Mouse (Mus musculus) adrenal gland, postnatal 36 days (tissue): ENCODE measurements around the gene Tet1. TPM values are rescaled to one million over a fixed set of nuclear protein-coding genes. Genes with fewer than 3 reads are reported as not detected.
"Not testable (repeated sequence)": the region's sequence is repeated elsewhere in the genome, so short reads cannot be mapped to it uniquely, and the experiment has no call there.

Source experiments
- DNase-seq, 2 experiments: peaks; one replicate each; pipeline ENCODE4 v3.0.0; 2021; ENCODE audit warnings: mixed read lengths in 1 of 2
- total RNA-seq, 2 experiments: library from RNA; stranded (reverse); gene quantifications; 2 replicates each; pipeline ENCODE4 v1.2.3; 2021

Tet1 gene
- total RNA-seq, 2 experiments from 2014 or later = 2.1 to 4.7 TPM

DNA sequence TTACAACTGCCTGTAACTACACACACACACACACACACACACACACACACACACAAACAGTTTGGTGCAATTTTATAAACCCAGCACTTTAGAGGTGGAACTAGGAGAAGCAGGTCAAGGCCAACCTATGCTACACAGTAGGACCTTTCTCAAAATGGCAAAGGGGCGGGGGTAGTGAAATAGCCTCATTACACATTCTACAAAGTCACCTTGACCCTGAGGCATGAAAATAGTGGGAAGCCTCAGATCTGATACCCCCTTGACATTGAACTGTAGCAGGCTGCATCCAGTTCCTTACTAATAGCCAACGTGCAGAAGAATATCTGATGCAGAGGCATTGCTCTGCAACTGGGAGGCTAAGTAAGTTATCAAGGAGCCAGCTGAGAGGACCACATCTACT, 60.0 kb downstream of the Tet1 start:
- no peak for DNase-seq

DNA sequence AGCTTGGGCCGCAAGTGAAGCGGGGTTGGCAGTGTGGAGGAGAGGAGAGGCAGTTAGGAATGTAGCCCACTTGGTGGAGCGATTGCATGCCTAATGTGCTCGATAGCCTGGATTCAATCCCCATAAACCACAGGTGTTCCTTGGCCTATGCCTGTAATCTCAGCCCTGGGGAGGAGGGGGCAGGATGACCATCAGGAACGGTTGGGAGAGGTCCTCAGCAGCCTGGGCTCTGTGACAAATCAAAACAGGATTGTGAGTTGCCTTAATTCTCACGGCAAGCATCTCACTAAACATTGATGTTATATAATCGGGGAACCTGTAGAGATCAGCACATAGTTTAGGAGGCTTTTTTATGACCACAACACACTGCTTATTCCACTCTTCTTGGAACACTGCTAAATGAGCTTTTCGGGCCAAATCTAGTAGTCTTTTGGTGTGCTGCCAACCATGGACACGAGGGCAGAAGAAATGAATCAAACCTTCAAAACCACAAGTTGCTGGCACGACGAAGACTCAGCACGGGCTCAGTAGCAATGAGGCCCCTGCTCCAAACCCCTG, 61.6 kb downstream of the Tet1 start:
- peak; percentile 71 to 73 for DNase-seq

DNA sequence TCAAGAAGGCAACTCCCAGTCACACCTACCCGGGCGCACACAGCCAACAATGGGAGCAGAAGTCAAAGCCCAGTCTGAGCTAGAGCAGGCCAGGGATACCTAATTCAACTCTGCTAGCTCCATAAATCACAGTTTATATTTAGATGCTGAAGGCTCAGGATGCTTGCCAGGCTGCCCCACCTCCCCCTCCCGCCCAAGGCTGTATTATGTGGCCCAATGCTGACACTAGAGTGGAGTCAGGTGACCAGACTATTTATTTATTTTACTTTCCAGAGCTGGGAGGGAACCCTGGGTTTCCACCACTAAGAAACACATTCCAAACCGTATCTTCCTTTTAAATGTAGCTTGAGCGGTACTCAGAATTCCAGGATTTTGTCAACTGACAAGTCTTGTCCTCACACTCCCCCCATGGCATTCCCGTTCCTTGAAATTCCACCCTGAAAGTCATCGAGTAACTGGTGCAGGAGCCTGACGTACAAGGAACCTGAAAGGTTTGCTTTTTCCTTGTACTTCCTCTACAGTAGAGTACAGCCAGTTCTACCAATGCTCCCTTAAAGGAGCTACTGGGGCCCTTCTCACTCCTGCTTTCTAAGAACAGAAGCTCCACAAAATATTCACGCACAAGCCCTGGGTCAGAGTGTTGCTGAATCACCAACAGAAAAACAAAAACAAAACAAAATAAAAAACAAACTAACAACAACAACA, 64.9 kb downstream of the Tet1 start:
- DNase-seq = peak; percentile 51 to 77

GRCm38 (mm10) chr10:62841901-62842447, 66.8 kb downstream of the Tet1 start:
- DNase-seq = no peak

DNA sequence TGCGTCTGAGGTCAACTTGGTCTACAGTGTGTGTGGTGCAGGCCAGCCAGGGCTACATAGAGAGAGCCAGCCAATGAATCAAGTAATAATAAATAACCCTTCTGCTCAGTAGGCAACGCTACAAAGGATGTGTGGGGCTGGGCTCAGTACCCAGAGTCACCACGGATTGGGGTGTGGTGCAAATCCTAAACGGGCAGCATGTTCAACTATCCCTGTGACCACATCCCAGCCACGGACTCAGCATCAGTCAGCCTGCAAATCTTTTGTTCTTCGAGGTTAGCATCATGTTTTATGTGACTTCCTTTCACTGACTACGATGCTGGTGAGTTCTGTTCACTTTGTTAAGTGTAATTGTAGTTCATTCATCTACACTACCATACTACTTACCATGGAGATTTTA, 68.1 kb downstream of the Tet1 start:
- DNase-seq = no peak

DNA sequence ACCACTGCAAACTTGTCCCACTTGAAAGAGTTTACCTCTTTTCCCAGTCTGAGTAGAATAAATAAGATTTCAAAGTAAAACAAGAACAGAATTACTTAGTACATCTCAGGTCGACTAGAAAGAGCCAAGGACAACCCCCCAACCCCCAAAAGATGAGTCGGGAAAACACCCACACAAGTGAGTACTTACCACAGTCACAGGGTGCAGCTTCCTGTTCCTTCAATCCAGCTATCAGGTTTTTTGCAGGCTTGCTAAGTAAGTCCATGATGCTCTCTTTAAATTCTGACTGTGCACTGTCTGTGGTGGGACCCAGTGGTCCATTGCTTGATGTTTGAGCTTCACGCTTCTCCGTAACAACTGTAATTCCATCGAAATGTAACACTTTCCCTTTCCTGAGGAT, 70.8 kb downstream of the Tet1 start:
- DNase-seq = no peak

DNA sequence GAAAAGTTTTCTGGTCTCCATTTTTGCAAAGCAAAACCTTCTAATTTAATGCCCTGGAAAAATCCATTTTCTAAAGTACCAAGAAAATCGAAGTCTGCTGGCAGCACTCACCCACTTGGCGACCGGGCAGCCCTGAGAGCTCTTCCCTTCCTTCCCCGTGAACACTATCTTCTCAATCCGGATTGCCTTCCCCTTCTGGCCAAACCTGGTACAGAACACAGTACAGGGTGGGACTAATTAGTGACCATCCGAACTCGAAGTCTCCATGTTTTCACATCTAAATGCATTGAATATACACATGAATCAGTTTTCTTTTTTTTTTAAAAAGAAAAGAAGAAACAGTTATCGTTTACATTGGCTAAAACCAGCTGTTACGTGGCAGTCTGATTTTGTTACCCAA, 76.0 kb downstream of the Tet1 start:
- no peak for DNase-seq

DNA sequence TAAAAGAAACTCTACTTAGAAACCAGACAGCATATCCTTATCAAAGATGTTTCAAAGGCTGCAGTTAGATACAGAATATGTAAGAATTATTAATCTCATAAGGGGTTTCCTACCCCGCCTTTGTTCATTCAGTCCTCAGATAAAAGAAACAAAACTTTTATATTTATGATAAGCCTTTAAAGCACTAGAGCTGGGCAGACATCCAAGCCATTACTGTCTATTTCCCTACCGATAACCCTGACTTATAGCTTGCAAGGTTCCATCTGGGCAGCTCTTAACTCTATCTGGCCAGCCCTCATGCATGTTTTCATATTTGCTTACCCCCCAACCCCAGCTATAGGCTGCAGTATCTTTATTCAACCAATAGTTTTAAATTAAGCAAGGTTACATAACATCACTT, 77.2 kb downstream of the Tet1 start:
- DNase-seq = no peak

DNA sequence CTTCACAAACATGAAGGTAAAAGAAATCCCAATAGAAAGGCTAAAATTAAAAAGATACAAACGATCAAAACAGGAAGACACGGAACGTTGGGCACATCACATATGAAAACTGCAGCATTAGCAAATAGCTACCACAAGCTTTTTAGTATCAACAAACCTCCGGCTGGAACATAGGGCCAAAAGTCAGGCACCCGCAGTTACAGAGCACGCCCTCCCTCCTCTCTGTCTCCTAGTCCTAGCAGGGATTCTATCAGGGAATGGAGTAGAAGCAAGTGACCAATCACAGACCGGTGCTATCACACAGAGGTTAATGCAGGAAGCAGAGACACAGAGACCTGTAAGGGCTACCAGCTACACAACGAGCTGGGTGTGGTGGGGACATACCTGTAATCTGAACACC, 84.3 kb downstream of the Tet1 start:
- no peak for DNase-seq

DNA sequence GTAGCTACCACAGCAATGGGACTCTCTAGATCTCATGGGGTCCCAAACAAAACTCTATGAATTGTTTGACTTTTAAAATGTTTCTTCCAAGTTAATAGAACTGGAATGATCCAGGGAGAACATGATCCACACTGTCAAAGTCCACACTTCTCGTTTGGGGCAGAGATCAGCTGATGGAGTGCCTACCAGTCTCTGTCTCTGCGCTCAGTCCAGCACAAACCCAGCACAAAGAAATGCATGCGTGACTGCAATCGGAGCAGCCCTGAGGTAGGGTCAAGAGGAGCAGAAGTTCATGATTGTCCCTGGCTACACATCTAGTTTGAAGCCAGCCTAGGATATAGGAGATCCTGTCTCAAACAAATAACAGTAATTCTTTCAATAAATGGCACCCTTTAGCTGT, 85.4 kb downstream of the Tet1 start:
- no peak for DNase-seq

GRCm38 (mm10) chr10:62810010-62810409, 98.8 kb downstream of the Tet1 start:
- DNase-seq = no peak

GRCm38 (mm10) chr10:62808766-62809165, 100.0 kb downstream of the Tet1 start:
- no peak for DNase-seq

DNA sequence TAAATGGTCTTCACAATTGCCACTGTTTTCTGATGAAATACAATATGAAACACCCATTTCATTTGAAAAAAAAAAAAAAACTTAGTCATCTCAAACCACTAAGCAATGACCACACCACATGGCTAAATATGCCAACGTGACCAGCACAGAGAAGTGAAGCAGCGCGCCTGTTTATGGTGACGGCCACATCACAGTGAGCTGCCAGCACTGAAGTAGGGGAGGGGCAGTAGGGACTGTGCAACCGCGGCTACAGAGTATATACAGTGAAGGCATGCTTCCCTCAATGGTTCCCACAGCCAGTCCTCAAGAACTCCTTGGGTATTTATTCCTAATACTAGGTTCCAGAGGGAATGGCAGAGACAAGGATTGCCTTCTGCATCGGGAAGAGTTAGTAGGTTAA, 100.5 kb downstream of the Tet1 start:
- DNase-seq = no peak

- DNase-seq = no peak
These were observed 104.7 kb downstream of the Tet1 start for GRCm38 (mm10) chr10:62804106-62804505.

DNA sequence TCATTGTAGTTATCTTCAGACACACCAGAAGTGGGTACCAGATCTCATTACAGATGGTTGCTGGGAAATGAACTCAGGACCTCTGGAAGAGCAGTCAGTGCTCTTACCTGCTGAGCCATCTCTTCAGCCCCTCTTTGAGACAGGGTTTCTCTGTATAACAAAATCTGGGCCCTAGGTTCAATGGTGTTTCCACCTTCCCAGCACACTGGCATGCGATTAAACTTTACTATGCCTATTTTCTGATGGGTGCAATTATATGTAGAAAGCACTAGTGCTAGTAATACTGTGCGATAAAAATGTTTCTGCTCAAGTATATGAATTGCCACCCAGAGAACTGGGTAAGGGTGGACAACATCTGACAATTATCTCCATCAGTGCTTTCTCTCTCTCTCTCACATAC, 105.5 kb downstream of the Tet1 start:
- no peak for DNase-seq

DNA sequence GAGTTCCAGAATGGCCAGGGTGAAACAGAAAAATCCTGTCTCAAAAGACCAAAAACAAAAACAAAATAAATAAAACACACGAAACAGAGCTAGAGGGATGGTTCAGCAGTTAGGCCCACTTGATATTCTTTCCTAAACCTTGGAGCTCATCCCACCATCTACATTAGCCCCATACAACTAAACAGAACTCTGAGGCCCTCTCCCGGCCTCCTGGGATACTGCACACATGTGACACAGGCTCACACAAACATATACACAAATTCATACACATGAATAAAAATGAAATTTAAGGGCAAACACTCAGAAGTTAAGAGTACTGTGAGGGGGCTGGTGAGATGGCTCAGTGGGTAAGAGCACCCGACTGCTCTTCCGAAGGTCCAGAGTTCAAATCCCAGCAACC, 114.6 kb downstream of the Tet1 start:
- DNase-seq = no peak

DNA sequence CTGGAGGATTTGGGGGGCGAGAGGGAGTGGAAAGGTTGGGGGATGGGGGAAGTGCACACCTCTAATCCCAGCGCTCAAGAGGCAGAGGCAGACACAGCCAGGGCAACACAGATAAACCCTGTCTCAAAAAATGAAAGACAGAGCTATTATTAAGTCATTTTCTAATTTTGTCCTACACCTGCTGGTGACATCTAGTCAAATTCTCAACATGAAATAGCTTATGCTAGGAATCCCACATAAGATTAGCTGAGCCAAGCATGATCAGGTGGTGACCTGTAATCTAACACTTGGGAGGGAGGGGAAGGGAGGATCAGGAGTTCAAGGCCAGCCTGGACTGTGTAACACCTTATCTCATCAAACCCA, 115.7 kb downstream of the Tet1 start:
- no peak for DNase-seq

DNA sequence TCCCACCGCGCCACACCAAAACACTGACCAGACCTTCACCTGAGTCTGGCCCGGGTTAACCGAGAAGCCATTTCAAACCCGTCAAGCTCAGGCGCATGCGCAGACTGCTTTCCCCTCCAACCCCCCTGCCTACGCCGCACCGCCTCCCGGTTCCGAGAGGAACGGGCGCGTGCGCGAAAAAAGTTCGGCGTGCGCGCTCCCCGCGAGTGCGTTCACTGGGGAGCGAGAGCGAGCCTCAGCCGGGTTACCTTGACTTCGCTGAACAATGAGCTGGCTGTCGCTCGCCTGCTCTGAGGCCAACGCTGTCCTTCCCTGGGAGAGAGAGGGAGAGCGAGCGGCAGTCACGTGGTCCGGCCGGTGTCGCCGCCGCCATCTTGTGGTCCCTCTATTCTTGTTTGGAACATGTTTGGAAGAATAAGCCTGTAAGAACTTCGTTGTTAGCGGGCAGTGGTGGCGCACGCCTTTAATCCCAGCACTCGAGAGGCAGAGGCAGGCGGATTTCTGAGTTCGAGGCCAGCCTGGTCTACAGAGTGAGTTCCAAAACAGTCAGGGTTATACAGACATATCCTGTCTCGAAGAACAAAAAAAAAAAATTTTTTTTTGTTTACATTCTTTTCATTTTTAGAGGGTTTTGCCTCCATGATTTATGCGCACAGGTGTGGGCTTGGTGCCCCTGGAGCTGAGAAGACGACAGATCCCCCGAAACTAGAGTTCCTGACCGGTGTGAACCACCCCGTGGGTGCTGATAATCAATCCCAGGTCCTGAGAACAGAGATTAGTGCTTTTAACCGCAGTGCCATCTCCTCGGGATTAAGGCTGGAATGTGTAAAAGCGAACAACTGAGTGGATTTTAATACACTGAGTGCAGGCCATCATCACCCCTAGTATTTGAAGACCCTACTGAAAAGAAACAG, 116.4 kb downstream of the Tet1 start, which contains the start of gene Ccar1:
Gene Ccar1 (minus strand): TSS at position 110 of the 914 bp plus-strand sequence.
- DNase-seq = peak; percentile 100

- no peak for DNase-seq
These were observed 117.3 kb downstream of the Tet1 start for GRCm38 (mm10) chr10:62791251-62792176.

- DNase-seq = not testable (repeated sequence)
These were observed 127.0 kb downstream of the Tet1 start for GRCm38 (mm10) chr10:62781776-62782175.
